Mouse (Mus musculus): ENCODE measurements around the gene Gm20695.
"Not testable (repeated sequence)": the region's sequence is repeated elsewhere in the genome, so short reads cannot be mapped to it uniquely, and the experiment has no call there.

Gene Gm20695

GRCm38 (mm10) chr16:3884201-3885064, at the start of gene Gm20695, which contains the start of gene Zfp597:
TSS of gene Gm20695 (plus strand) at chr16:3884648.
TSS of gene Zfp597 (minus strand) at chr16:3884561.
- DNase-seq (ENCODE audit: low spot score): peak; percentile 86

- no peak for DNase-seq (ENCODE audit: low spot score)
Measured at GRCm38 (mm10) chr16:3835461-3835860, 49.0 kb upstream of the Gm20695 start.

GRCm38 (mm10) chr16:3839157-3839885, 45.1 kb upstream of the Gm20695 start:
- DNase-seq (ENCODE audit: low spot score): no peak

GRCm38 (mm10) chr16:3842989-3843388, 41.5 kb upstream of the Gm20695 start:
- DNase-seq (ENCODE audit: low spot score): no peak

- DNase-seq (ENCODE audit: low spot score): no peak
Measured at GRCm38 (mm10) chr16:3843796-3844195, 40.7 kb upstream of the Gm20695 start.

GRCm38 (mm10) chr16:3846711-3847518, 37.5 kb upstream of the Gm20695 start, which contains the start of gene Zfp174:
TSS of gene Zfp174 (plus strand) at chr16:3847268.
- DNase-seq (ENCODE audit: low spot score): peak; percentile 96

GRCm38 (mm10) chr16:3847871-3848270, 36.6 kb upstream of the Gm20695 start:
- no peak for DNase-seq (ENCODE audit: low spot score)

- DNase-seq (ENCODE audit: low spot score): no peak
Measured at GRCm38 (mm10) chr16:3848416-3848815, 36.0 kb upstream of the Gm20695 start.

GRCm38 (mm10) chr16:3851301-3851700, 33.1 kb upstream of the Gm20695 start:
- DNase-seq (ENCODE audit: low spot score): not testable (repeated sequence)

GRCm38 (mm10) chr16:3852586-3852985, 31.9 kb upstream of the Gm20695 start:
- no peak for DNase-seq (ENCODE audit: low spot score)

- DNase-seq (ENCODE audit: low spot score): no peak
Measured at GRCm38 (mm10) chr16:3854437-3855182, 29.8 kb upstream of the Gm20695 start.

GRCm38 (mm10) chr16:3855776-3856175, 28.7 kb upstream of the Gm20695 start:
- DNase-seq (ENCODE audit: low spot score): no peak

GRCm38 (mm10) chr16:3859254-3859653, 25.2 kb upstream of the Gm20695 start:
- no peak for DNase-seq (ENCODE audit: low spot score)

- DNase-seq (ENCODE audit: low spot score): no peak
Measured at GRCm38 (mm10) chr16:3871815-3872214, 12.6 kb upstream of the Gm20695 start.

- peak; percentile 77 for DNase-seq (ENCODE audit: low spot score)
Measured at GRCm38 (mm10) chr16:3872216-3873047, 12.0 kb upstream of the Gm20695 start, which contains the start of gene Naa60. TSS of gene Naa60 (plus strand) at chr16:3872375.

GRCm38 (mm10) chr16:3876346-3876745, 8.1 kb upstream of the Gm20695 start:
- no peak for DNase-seq (ENCODE audit: low spot score)

GRCm38 (mm10) chr16:3885065-3885670, 720 bp downstream of the Gm20695 start:
- no peak for DNase-seq (ENCODE audit: low spot score)

GRCm38 (mm10) chr16:3891621-3892295, 7.3 kb downstream of the Gm20695 start:
- DNase-seq (ENCODE audit: low spot score): no peak

GRCm38 (mm10) chr16:3893739-3894138, 9.3 kb downstream of the Gm20695 start:
- no peak for DNase-seq (ENCODE audit: low spot score)
